Mouse (Mus musculus): ENCODE measurements at regions not wholly inside any gene's neighbourhood (a gene's known extent, or its start where the extent isn't known, plus 50 kb on each side); places are given as distances from the start of the nearest gene placed in this dataset.
A peak's percentile ranks its signal among the peaks of the same experiment; 100 is the strongest.

GRCm38 (mm10) chr10:111844144-111844543, 128.3 kb upstream of the Krr1 start:
- DNase-seq (ENCODE audit: low read depth, low spot score) = no peak
- no peaks in the 10 kb centered on the region; the same call in 1 of the 2 replicates for H3K79me2 ChIP-seq (ENCODE audit: control insufficient read depth, insufficient read depth, low read length, poor library complexity)
- TF ChIP-seq CHD1 (IDR thresholded peaks at IDR 0.05; ENCODE audit: low read depth, low read length) (no peak), MAX (IDR thresholded peaks at IDR 0.05; ENCODE audit: low read length) (no peak), TAL1 (IDR thresholded peaks at IDR 0.05; ENCODE audit: low read length) (no peak), GATA1 (IDR thresholded peaks at IDR 0.05; ENCODE audit: low read depth, low read length) (no peak), RCOR1 (IDR thresholded peaks at IDR 0.05; ENCODE audit: low read depth, low read length) (no peak), MYB (IDR thresholded peaks at IDR 0.05; ENCODE audit: low read depth, low read length) (no peak), CHD2 (IDR thresholded peaks at IDR 0.05; ENCODE audit: low read length) (no peak), KAT2A (conservative IDR thresholded peaks at IDR 0.05; ENCODE audit: low read depth, low read length) (no peak)

GRCm38 (mm10) chr10:111845946-111846345, 126.5 kb upstream of the Krr1 start:
- Histone ChIP-seq H3K36me3 (ENCODE audit: control insufficient read depth in 1 of 2, insufficient read depth in 2 of 2, low read length in 2 of 2) (no peaks in the 10 kb centered on the region), H3K4me1 (ENCODE audit: control insufficient read depth in 1 of 2, insufficient read depth in 2 of 2, low read length in 2 of 2) (no peaks in the 10 kb centered on the region), H3K27ac (ENCODE audit: control insufficient read depth, low read depth, low read length) (no peak overlapping the region), H3K4me3 (ENCODE audit: control insufficient read depth in 1 of 2, insufficient read depth in 1 of 2, low read depth in 2 of 2, low read length in 2 of 2) (no peak overlapping the region), H3K9me3 (replicated peaks; ENCODE audit: insufficient read depth, low read length) (no peaks in the 10 kb centered on the region), H3K79me2 (ENCODE audit: control insufficient read depth, insufficient read depth, low read length, poor library complexity) (no peaks in the 10 kb centered on the region; the same call in 1 of the 2 replicates), H3K27me3 (ENCODE audit: control insufficient read depth in 1 of 2, insufficient read depth in 2 of 2, low read length in 2 of 2) (no peaks in the 10 kb centered on the region; a peak in 1 of 4 replicates), H3K9ac (ENCODE audit: control insufficient read depth, low read depth, low read length, poor library complexity, severe bottlenecking) (no peak overlapping the region)
- no peak for DNase-seq (ENCODE audit: low read depth, low spot score)
- TF ChIP-seq POLR2AphosphoS2 (IDR thresholded peaks at IDR 0.05; ENCODE audit: low read length) = no peak
- no peak for TF ChIP-seq ELF1 (IDR thresholded peaks at IDR 0.05; ENCODE audit: low read depth, low read length)
- peak; percentile 79 for TF ChIP-seq MAFK (IDR thresholded peaks at IDR 0.05; ENCODE audit: borderline replicate concordance, low read depth, low read length)
- no peak for TF ChIP-seq ZMIZ1 (IDR thresholded peaks at IDR 0.05; ENCODE audit: low read depth, low read length)
- TF ChIP-seq CTCF (IDR thresholded peaks at IDR 0.05 in 2 of 3, conservative IDR thresholded peaks at IDR 0.05 in 1 of 3; ENCODE audit: control insufficient read depth in 1 of 3, insufficient read depth in 1 of 3, low read depth in 2 of 3, low read length in 3 of 3, poor library complexity in 1 of 3, severe bottlenecking in 1 of 3) = no peak

More at GRCm38 (mm10) chr10:111844144-111844543, 128.3 kb upstream of the Krr1 start:
- Histone ChIP-seq H3K4me3 (ENCODE audit: control insufficient read depth in 1 of 2, insufficient read depth in 1 of 2, low read depth in 2 of 2, low read length in 2 of 2) (no peak overlapping the region), H3K27me3 (ENCODE audit: control insufficient read depth in 1 of 2, insufficient read depth in 2 of 2, low read length in 2 of 2) (no peaks in the 10 kb centered on the region; a peak in 1 of 4 replicates), H3K36me3 (ENCODE audit: control insufficient read depth in 1 of 2, insufficient read depth in 2 of 2, low read length in 2 of 2) (no peaks in the 10 kb centered on the region), H3K4me1 (ENCODE audit: control insufficient read depth in 1 of 2, insufficient read depth in 2 of 2, low read length in 2 of 2) (no peaks in the 10 kb centered on the region), H3K27ac (ENCODE audit: control insufficient read depth, low read depth, low read length) (no peak overlapping the region), H3K9ac (ENCODE audit: control insufficient read depth, low read depth, low read length, poor library complexity, severe bottlenecking) (no peak overlapping the region), H3K9me3 (replicated peaks; ENCODE audit: insufficient read depth, low read length) (no peaks in the 10 kb centered on the region)

GRCm38 (mm10) chr10:111854254-111854653, 118.2 kb upstream of the Krr1 start:
- no peaks in the 10 kb centered on the region for H3K4me1 ChIP-seq (ENCODE audit: control insufficient read depth in 1 of 2, insufficient read depth in 2 of 2, low read length in 2 of 2)
- H3K27ac ChIP-seq (ENCODE audit: control insufficient read depth, low read depth, low read length) = no peak overlapping the region
- H3K9me3 ChIP-seq (replicated peaks; ENCODE audit: insufficient read depth, low read length) = no peaks in the 10 kb centered on the region
- H3K79me2 ChIP-seq (ENCODE audit: control insufficient read depth, insufficient read depth, low read length, poor library complexity) = no peaks in the 10 kb centered on the region
- no peak overlapping the region for H3K9ac ChIP-seq (ENCODE audit: control insufficient read depth, low read depth, low read length, poor library complexity, severe bottlenecking)
- no peaks in the 10 kb centered on the region for H3K36me3 ChIP-seq (ENCODE audit: control insufficient read depth in 1 of 2, insufficient read depth in 2 of 2, low read length in 2 of 2)
- TF ChIP-seq MXI1 (IDR thresholded peaks at IDR 0.05; ENCODE audit: low read depth, low read length) = no peak
- no peak for TF ChIP-seq POLR2AphosphoS5 (IDR thresholded peaks at IDR 0.05; ENCODE audit: borderline replicate concordance, low read depth, low read length)
- TF ChIP-seq USF2 (IDR thresholded peaks at IDR 0.05; ENCODE audit: borderline replicate concordance in 1 of 2, insufficient read depth in 1 of 2, low read depth in 1 of 2, low read length in 2 of 2) = no peak
- TF ChIP-seq POLR2A (IDR thresholded peaks at IDR 0.05; ENCODE audit: control insufficient read depth in 1 of 2, insufficient read depth in 1 of 2, low read depth in 1 of 2, low read length in 2 of 2, poor library complexity in 1 of 2) = no peak
- no peak for TF ChIP-seq ZKSCAN1 (IDR thresholded peaks at IDR 0.05; ENCODE audit: low read depth, low read length)
- TF ChIP-seq POLR2AphosphoS2 (IDR thresholded peaks at IDR 0.05; ENCODE audit: low read length) = no peak
- TF ChIP-seq ELF1 (IDR thresholded peaks at IDR 0.05; ENCODE audit: low read depth, low read length) = no peak
- no peak for TF ChIP-seq MAX (IDR thresholded peaks at IDR 0.05; ENCODE audit: low read length)
- no peak for TF ChIP-seq SMC3 (IDR thresholded peaks at IDR 0.05; ENCODE audit: low read depth, low read length)
- no peak for TF ChIP-seq TAL1 (IDR thresholded peaks at IDR 0.05; ENCODE audit: low read length)
- TF ChIP-seq TBP (IDR thresholded peaks at IDR 0.05; ENCODE audit: low read depth, low read length) = no peak
- no peak for TF ChIP-seq BHLHE40 (IDR thresholded peaks at IDR 0.05; ENCODE audit: borderline replicate concordance, low read depth, low read length)
- no peak for TF ChIP-seq MAFK (IDR thresholded peaks at IDR 0.05; ENCODE audit: borderline replicate concordance, low read depth, low read length)
- TF ChIP-seq ZMIZ1 (IDR thresholded peaks at IDR 0.05; ENCODE audit: low read depth, low read length) = no peak
- no peak for TF ChIP-seq GABPA (IDR thresholded peaks at IDR 0.05; ENCODE audit: low read depth, low read length)
- no peak for TF ChIP-seq UBTF (IDR thresholded peaks at IDR 0.05; ENCODE audit: borderline replicate concordance, insufficient read depth, low read depth, low read length)
- TF ChIP-seq ETS1 (IDR thresholded peaks at IDR 0.05; ENCODE audit: low read depth, low read length) = no peak
- TF ChIP-seq GATA1 (IDR thresholded peaks at IDR 0.05; ENCODE audit: low read depth, low read length) = no peak
- no peak for TF ChIP-seq MAZ (IDR thresholded peaks at IDR 0.05; ENCODE audit: low read depth, low read length)
- no peak for DNase-seq (ENCODE audit: low read depth, low spot score)
- peaks cover 0 to 1% of the 10 kb centered on the region in 2 experiments; a peak in 1 of 4 replicates for H3K27me3 ChIP-seq (ENCODE audit: control insufficient read depth in 1 of 2, insufficient read depth in 2 of 2, low read length in 2 of 2)
- H3K4me3 ChIP-seq (ENCODE audit: control insufficient read depth in 1 of 2, insufficient read depth in 1 of 2, low read depth in 2 of 2, low read length in 2 of 2) = no peak overlapping the region

All from MEL (cell line).